Mouse (Mus musculus) B cell, adult (primary cell): ENCODE results near the gene Gm13283. TPM values are rescaled to one million over a fixed set of nuclear protein-coding genes. Genes with fewer than 3 reads are reported as not detected.

ENCODE experiments used
- total RNA-seq: library from RNA; stranded (reverse); gene quantifications from 4 replicates; pipeline ENCODE4 v1.2.4, GENCODE M21; 2023; ENCODE audit not compliant: inconsistent age

The Gm13283 gene
- total RNA-seq, result not detected in 4 replicates

DNA sequence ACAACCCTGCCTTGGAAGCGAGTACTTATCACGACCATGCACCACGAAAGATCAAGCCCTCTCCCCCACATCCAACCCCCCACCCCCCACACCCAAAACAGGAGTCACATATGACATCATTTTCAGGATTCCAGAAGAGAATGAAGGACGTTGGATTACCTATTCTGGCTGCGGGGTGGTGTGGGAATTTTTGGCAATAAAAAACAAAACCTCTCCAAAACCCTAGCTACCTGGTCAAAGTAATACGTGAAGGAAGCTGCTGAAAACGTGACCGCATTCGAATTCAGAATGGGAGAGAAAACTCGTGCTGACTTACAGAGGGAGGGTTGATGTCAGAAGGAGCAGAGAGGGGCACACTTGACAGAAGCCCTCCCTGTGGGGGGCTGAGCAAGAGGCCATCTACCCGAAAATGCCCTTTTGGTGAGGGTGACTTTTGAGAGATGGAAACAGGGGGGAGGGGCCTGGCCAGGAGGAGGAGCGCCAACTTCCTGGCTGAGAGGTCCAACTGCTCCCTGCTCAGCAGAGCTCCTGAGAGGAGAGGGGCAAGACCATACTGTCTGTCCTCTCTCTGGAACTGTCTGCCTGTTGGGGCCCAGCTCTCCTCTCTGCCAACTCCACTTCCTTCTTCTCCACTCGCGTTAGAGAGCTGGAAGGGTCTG lies at the start of gene Gm13283:
TSS of gene Gm13283 (plus strand) at position 510 of the 659 bp plus-strand sequence.

DNA sequence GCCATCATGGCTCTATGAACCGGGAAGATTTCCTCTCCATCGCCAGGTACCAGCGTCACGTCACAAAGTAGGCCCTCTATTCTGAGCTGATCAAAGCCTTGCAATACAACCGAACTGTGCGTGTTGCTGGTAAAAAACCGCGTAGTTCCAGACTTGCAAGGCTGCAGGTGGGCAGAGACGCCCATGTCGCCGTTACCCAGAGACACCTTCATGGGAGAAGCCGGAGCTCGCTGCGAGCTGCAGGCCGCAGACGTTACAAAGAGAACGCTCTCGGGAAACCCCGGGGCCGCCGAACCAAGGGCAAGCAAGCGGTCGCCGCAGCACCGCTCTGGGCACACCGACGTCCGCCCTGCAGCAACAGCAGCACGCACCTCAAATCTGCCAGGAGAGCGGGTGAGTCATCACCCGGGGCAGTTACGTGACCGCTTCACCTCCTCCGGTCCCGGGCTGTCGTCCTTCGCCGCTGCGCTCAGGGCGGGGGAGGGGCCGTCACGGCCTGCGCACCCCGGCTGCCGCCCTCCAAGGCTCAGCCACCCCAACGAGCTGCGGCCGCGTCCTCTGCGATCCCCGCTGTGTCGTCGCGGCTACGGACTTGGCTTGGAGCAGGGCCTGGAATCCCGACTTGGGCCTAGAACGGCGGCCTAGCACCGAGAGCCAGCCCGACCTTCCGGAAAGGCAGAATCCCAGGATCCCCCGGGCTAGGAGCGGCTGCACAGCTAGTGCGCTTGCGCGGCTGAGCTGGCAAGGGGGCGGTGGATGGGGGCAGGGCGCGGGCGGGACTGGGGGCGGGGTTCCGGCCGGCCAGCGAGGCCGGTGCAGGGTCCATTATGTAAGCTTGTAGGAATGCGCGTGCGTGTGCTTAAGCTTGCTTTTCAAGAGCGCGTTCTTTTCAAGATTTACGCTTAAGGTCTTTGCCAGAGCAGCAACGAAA lies 37.9 kb upstream of the Gm13283 start, which contains the start of the genes Gm26566 and Klhl9:
TSS of gene Gm26566 (plus strand) at position 15 of the 931 bp plus-strand sequence.
TSS of gene Klhl9 (minus strand) at position 675 of the 931 bp plus-strand sequence.

DNA sequence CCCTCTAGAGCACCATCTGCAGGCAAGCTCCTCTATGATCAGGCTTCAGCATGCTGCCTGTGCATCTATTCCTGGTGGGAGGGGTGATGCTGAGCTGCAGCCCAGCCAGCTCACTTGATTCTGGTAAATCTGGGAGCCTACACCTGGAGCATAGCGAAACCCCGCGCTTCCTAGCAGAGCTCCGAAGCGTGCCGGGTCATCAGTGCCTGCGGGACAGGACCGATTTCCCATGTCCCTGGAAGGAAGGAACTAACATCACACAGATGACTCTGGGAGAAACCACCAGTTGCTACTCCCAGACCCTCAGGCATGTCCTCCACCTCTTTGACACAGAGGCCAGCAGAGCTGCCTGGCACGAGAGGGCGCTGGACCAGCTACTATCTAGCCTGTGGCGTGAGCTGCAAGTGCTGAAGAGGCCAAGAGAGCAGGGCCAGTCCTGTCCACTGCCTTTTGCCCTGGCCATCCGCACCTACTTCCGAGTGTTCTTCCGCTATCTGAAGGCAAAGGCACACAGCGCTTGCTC lies 5.0 kb upstream of the Gm13283 start, which contains the start of gene Gm13271:
TSS of gene Gm13271 (plus strand) at position 51 of the 523 bp plus-strand sequence.

DNA sequence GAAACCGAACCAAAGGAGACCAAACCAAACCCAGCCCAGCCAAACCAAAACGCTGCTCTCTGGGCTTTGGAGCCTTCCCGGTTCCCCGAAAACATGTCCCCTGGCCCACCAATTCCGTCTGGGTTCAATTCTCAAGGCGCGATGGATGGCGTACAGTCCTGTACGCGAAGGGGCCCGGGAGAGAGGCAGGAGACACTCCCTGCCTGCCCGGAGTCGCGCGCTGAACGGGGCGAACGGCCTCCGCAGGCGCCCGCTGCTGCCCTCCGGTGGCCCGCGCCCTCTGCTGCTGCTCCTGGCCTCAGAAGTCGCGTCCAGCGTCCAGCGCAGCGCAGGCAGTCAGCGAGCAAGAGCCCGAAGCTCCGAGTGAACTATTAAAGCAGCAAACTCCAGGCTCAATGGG lies 13.6 kb downstream of the Gm13283 start, which contains the start of gene Gm13290:
TSS of gene Gm13290 (plus strand) at position 301 of the 400 bp plus-strand sequence.

DNA sequence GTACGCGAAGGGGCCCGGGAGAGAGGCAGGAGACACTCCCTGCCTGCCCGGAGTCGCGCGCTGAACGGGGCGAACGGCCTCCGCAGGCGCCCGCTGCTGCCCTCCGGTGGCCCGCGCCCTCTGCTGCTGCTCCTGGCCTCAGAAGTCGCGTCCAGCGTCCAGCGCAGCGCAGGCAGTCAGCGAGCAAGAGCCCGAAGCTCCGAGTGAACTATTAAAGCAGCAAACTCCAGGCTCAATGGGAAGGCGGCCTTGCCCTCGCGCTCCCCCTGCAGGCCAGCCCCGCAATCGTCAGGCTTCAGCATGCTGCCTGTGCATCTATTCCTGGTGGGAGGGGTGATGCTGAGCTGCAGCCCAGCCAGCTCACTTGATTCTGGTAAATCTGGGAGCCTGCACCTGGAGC lies 16.7 kb downstream of the Gm13283 start, which contains the start of gene Gm13289:
TSS of gene Gm13289 (plus strand) at position 301 of the 400 bp plus-strand sequence.

DNA sequence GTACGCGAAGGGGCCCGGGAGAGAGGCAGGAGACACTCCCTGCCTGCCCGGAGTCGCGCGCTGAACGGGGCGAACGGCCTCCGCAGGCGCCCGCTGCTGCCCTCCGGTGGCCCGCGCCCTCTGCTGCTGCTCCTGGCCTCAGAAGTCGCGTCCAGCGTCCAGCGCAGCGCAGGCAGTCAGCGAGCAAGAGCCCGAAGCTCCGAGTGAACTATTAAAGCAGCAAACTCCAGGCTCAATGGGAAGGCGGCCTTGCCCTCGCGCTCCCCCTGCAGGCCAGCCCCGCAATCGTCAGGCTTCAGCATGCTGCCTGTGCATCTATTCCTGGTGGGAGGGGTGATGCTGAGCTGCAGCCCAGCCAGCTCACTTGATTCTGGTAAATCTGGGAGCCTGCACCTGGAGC lies 19.6 kb downstream of the Gm13283 start, which contains the start of gene Gm13272:
TSS of gene Gm13272 (plus strand) at position 301 of the 400 bp plus-strand sequence.

DNA sequence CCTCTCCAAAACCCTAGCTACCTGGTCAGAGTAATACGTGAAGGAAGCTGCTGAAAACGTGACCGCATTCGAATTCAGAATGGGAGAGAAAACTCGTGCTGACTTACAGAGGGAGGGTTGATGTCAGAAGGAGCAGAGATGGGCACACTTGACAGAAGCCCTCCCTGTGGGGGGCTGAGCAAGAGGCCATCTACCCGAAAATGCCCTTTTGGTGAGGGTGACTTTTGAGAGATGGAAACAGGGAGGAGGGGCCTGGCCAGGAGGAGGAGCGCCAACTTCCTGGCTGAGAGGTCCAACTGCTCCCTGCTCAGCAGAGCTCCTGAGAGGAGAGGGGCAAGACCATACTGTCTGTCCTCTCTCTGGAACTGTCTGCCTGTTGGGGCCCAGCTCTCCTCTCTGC lies 21.9 kb downstream of the Gm13283 start, which contains the start of gene Ifnz:
TSS of gene Ifnz (plus strand) at position 301 of the 400 bp plus-strand sequence.

DNA sequence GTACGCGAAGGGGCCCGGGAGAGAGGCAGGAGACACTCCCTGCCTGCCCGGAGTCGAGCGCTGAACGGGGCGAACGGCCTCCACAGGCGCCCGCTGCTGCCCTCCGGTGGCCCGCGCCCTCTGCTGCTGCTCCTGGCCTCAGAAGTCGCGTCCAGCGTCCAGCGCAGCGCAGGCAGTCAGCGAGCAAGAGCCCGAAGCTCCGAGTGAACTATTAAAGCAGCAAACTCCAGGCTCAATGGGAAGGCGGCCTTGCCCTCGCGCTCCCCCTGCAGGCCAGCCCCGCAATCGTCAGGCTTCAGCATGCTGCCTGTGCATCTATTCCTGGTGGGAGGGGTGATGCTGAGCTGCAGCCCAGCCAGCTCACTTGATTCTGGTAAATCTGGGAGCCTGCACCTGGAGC lies 25.5 kb downstream of the Gm13283 start, which contains the start of gene Gm13276:
TSS of gene Gm13276 (plus strand) at position 301 of the 400 bp plus-strand sequence.

DNA sequence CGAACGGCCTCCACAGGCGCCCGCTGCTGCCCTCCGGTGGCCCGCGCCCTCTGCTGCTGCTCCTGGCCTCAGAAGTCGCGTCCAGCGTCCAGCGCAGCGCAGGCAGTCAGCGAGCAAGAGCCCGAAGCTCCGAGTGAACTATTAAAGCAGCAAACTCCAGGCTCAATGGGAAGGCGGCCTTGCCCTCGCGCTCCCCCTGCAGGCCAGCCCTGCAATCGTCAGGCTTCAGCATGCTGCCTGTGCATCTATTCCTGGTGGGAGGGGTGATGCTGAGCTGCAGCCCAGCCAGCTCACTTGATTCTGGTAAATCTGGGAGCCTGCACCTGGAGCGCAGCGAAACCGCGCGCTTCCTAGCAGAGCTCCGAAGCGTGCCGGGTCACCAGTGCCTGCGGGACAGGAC lies 28.5 kb downstream of the Gm13283 start, which contains the start of gene Gm13277:
TSS of gene Gm13277 (plus strand) at position 231 of the 400 bp plus-strand sequence.

DNA sequence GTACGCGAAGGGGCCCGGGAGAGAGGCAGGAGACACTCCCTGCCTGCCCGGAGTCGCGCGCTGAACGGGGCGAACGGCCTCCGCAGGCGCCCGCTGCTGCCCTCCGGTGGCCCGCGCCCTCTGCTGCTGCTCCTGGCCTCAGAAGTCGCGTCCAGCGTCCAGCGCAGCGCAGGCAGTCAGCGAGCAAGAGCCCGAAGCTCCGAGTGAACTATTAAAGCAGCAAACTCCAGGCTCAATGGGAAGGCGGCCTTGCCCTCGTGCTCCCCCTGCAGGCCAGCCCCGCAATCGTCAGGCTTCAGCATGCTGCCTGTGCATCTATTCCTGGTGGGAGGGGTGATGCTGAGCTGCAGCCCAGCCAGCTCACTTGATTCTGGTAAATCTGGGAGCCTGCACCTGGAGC lies 31.3 kb downstream of the Gm13283 start, which contains the start of gene Gm13278:
TSS of gene Gm13278 (plus strand) at position 301 of the 400 bp plus-strand sequence.

DNA sequence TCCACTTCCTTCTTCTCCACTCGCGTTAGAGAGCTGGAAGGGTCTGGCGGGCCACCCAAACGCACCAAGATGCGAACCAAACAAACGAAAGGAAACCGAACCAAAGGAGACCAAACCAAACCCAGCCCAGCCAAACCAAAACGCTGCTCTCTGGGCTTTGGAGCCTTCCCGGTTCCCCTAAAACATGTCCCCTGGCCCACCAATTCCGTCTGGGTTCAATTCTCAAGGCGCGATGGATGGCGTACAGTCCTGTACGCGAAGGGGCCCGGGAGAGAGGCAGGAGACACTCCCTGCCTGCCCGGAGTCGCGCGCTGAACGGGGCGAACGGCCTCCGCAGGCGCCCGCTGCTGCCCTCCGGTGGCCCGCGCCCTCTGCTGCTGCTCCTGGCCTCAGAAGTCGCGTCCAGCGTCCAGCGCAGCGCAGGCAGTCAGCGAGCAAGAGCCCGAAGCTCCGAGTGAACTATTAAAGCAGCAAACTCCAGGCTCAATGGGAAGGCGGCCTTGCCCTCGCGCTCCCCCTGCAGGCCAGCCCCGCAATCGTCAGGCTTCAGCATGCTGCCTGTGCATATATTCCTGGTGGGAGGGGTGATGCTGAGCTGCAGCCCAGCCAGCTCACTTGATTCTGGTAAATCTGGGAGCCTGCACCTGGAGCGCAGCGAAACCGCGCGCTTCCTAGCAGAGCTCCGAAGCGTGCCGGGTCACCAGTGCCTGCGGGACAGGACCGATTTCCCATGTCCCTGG lies 34.2 kb downstream of the Gm13283 start, which contains the start of gene Gm13275:
TSS of gene Gm13275 (plus strand) at position 552 of the 740 bp plus-strand sequence.

DNA sequence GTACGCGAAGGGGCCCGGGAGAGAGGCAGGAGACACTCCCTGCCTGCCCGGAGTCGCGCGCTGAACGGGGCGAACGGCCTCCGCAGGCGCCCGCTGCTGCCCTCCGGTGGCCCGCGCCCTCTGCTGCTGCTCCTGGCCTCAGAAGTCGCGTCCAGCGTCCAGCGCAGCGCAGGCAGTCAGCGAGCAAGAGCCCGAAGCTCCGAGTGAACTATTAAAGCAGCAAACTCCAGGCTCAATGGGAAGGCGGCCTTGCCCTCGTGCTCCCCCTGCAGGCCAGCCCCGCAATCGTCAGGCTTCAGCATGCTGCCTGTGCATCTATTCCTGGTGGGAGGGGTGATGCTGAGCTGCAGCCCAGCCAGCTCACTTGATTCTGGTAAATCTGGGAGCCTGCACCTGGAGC lies 37.2 kb downstream of the Gm13283 start, which contains the start of gene Gm13279:
TSS of gene Gm13279 (plus strand) at position 301 of the 400 bp plus-strand sequence.

DNA sequence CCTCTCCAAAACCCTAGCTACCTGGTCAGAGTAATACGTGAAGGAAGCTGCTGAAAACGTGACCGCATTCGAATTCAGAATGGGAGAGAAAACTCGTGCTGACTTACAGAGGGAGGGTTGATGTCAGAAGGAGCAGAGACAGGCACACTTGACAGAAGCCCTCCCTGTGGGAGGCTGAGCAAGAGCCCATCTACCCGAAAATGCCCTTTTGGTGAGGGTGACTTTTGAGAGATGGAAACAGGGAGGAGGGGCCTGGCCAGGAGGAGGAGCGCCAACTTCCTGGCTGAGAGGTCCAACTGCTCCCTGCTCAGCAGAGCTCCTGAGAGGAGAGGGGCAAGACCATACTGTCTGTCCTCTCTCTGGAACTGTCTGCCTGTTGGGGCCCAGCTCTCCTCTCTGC lies 39.4 kb downstream of the Gm13283 start, which contains the start of gene Gm13285:
TSS of gene Gm13285 (plus strand) at position 301 of the 400 bp plus-strand sequence.

DNA sequence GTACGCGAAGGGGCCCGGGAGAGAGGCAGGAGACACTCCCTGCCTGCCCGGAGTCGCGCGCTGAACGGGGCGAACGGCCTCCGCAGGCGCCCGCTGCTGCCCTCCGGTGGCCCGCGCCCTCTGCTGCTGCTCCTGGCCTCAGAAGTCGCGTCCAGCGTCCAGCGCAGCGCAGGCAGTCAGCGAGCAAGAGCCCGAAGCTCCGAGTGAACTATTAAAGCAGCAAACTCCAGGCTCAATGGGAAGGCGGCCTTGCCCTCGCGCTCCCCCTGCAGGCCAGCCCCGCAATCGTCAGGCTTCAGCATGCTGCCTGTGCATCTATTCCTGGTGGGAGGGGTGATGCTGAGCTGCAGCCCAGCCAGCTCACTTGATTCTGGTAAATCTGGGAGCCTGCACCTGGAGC lies 43.0 kb downstream of the Gm13283 start, which contains the start of gene Gm13287:
TSS of gene Gm13287 (plus strand) at position 301 of the 400 bp plus-strand sequence.

DNA sequence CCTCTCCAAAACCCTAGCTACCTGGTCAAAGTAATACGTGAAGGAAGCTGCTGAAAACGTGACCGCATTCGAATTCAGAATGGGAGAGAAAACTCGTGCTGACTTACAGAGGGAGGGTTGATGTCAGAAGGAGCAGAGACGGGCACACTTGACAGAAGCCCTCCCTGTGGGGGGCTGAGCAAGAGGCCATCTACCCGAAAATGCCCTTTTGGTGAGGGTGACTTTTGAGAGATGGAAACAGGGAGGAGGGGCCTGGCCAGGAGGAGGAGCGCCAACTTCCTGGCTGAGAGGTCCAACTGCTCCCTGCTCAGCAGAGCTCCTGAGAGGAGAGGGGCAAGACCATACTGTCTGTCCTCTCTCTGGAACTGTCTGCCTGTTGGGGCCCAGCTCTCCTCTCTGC lies 45.3 kb downstream of the Gm13283 start, which contains the start of gene Gm13288:
TSS of gene Gm13288 (plus strand) at position 301 of the 400 bp plus-strand sequence.

Other genes starting within 250 kb of the Gm13283 start
- gene Ifnb1, start 237.3 kb upstream of the Gm13283 start, total RNA-seq, result not detected in 4 replicates
- not detected in 4 replicates for gene Ifna15, start 201.9 kb upstream of the Gm13283 start, total RNA-seq
- not detected in 4 replicates for gene Ifna14, start 188.3 kb upstream of the Gm13283 start, total RNA-seq
- not detected in 4 replicates for gene Ifna9, start 167.7 kb upstream of the Gm13283 start, total RNA-seq
- gene Ifna12, start 156.7 kb upstream of the Gm13283 start, total RNA-seq, result not detected in 4 replicates
- gene C87499, start 125.7 kb upstream of the Gm13283 start, total RNA-seq, result not detected in 4 replicates
- gene Ifna13, start 115.7 kb upstream of the Gm13283 start, total RNA-seq, result not detected in 4 replicates
- gene Ifna16, start 83.2 kb upstream of the Gm13283 start, total RNA-seq, result not detected in 4 replicates
- not detected in 4 replicates for gene Ifna2, start 76.2 kb upstream of the Gm13283 start, total RNA-seq
- gene Ifnab, start 68.8 kb upstream of the Gm13283 start, total RNA-seq, result not detected in 4 replicates
- gene Gm26566, start 38.3 kb upstream of the Gm13283 start, total RNA-seq, result not detected in 4 replicates
- 16.1 to 18.8 TPM (median 16.6 TPM) in 4 replicates for gene Klhl9, start 37.7 kb upstream of the Gm13283 start, total RNA-seq
- not detected in 4 replicates for gene Gm13271, start 5.3 kb upstream of the Gm13283 start, total RNA-seq
- not detected in 4 replicates for gene Gm13290, start 13.7 kb downstream of the Gm13283 start, total RNA-seq
- not detected in 4 replicates for gene Gm13289, start 16.8 kb downstream of the Gm13283 start, total RNA-seq
- not detected in 4 replicates for gene Gm13272, start 19.7 kb downstream of the Gm13283 start, total RNA-seq
- gene Ifnz, start 22.0 kb downstream of the Gm13283 start, total RNA-seq, result not detected in 4 replicates
- gene Gm13276, start 25.6 kb downstream of the Gm13283 start, total RNA-seq, result not detected in 4 replicates
- not detected in 4 replicates for gene Gm13277, start 28.5 kb downstream of the Gm13283 start, total RNA-seq
- not detected in 4 replicates for gene Gm13278, start 31.4 kb downstream of the Gm13283 start, total RNA-seq
- not detected in 4 replicates for gene Gm13275, start 34.4 kb downstream of the Gm13283 start, total RNA-seq
- not detected in 4 replicates for gene Gm13279, start 37.3 kb downstream of the Gm13283 start, total RNA-seq
- 0.36 TPM in 1 of 4 replicates, not detected in the others for gene Gm13285, start 39.5 kb downstream of the Gm13283 start, total RNA-seq
- gene Gm13287, start 43.1 kb downstream of the Gm13283 start, total RNA-seq, result not detected in 4 replicates
- gene Gm13288, start 45.4 kb downstream of the Gm13283 start, total RNA-seq, result not detected in 4 replicates
- not detected in 4 replicates for gene Ifna7, start 56.1 kb downstream of the Gm13283 start, total RNA-seq
- gene Ifna11, start 59.8 kb downstream of the Gm13283 start, total RNA-seq, result not detected in 4 replicates
- gene Ifna6, start 67.3 kb downstream of the Gm13283 start, total RNA-seq, result not detected in 4 replicates
- not detected in 4 replicates for gene Ifna5, start 75.4 kb downstream of the Gm13283 start, total RNA-seq
- not detected in 4 replicates for gene Ifna4, start 81.7 kb downstream of the Gm13283 start, total RNA-seq
- not detected in 4 replicates for gene Ifna1, start 90.0 kb downstream of the Gm13283 start, total RNA-seq
- gene Ifne, start 120.1 kb downstream of the Gm13283 start, total RNA-seq, result not detected in 4 replicates